Mouse (Mus musculus): Measurements from ENCODE around the gene Rrn3.
"Not testable (repeated sequence)": the region's sequence is repeated elsewhere in the genome, so short reads cannot be mapped to it uniquely, and the experiment has no call there.

The Rrn3 gene

DNA sequence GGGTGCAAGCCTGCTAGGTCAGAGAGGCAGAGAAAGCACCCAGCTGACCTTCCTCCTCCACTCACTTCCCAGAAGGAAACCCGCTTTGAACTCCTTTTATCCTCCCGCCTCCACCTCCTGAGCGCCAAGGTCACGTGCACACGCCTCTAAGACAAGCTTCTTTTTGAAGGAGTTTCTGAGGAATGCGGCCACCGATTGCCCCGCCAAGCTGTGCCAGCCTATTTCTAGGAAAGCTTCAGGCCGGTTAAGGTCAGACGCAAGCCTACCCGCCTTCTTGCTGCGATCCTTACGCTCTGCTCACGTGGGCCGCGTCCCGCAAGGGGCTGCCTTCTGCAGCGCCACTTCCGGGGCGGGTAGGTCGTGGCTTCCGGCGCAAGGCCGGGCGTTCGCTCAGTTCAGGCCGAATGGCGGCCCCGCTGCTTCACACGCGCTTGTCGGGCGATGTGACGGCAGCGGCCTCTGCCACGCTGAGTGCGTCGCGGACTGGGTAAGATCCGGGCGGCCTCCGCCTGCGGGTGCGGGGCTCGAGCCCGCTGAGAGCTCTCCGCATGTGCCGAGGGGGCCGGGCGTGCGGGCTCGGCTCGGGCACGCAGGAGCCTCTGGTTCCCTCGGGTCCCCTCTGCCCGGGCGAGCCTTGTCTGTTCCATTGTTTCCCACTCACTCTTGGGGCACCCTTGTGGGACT lies at the start of gene Rrn3:
Gene Rrn3, plus strand, starts transcription at position 356 of the 684 bp plus-strand sequence.
- TF ChIP-seq CTCF (conservative IDR thresholded peaks at IDR 0.05; ENCODE audit: low read length): no peak
- no peak for TF ChIP-seq POU5F1 (IDR thresholded peaks at IDR 0.05; ENCODE audit: borderline replicate concordance, low read length)
- no peak for TF ChIP-seq NANOG (IDR thresholded peaks at IDR 0.05; ENCODE audit: borderline replicate concordance, low read length)
- peaks cover 37% of the 10 kb centered on the region for H3K9me3 ChIP-seq (ENCODE audit: low read length)
- H3K4me3 ChIP-seq (replicated peaks; ENCODE audit: low read length): peak within 1 kb of the TSS; percentile 98
- H3K36me3 ChIP-seq (ENCODE audit: insufficient read depth, low read length): peaks cover 51% of the 10 kb centered on the region
- H3K27me3 ChIP-seq (ENCODE audit: insufficient read depth, low read length): no peaks in the 10 kb centered on the region
- peaks cover 41% of the 10 kb centered on the region for H3K4me1 ChIP-seq (replicated peaks; ENCODE audit: low read depth, low read length)

DNA sequence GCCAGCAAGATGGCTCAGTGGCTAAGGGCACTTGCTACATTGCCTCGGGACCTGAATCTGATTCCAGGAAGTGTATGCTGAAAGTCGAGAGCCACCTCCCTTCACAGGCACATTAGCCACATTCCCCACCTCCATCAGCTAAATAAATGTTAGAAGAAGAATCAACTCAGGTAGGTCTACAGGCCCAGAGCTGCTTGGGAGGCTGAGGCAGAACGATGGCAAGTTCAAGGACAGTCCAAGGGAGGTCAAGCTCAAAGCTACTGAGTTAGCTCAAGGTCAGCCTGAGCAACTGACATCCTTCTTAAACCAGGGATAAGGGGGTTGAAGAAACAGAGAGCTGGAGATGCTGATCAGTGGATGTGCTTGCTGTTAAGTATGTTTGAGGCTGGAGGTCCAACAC lies 47.7 kb upstream of the Rrn3 start:
- no peak for TF ChIP-seq CTCF (conservative IDR thresholded peaks at IDR 0.05; ENCODE audit: low read length)
- no peak for TF ChIP-seq NANOG (IDR thresholded peaks at IDR 0.05; ENCODE audit: borderline replicate concordance, low read length)
- TF ChIP-seq POU5F1 (IDR thresholded peaks at IDR 0.05; ENCODE audit: borderline replicate concordance, low read length): no peak
- peaks cover 89% of the 10 kb centered on the region for H3K4me1 ChIP-seq (replicated peaks; ENCODE audit: low read depth, low read length)
- no peaks in the 10 kb centered on the region for H3K9me3 ChIP-seq (ENCODE audit: low read length)
- H3K27me3 ChIP-seq (ENCODE audit: insufficient read depth, low read length): no peaks in the 10 kb centered on the region
- H3K4me3 ChIP-seq (replicated peaks; ENCODE audit: low read length): no peak overlapping the region
- H3K36me3 ChIP-seq (ENCODE audit: insufficient read depth, low read length): 0 out of 2 replicates have a peak, but pooled peaks cover 3% of the 10 kb centered on the region

DNA sequence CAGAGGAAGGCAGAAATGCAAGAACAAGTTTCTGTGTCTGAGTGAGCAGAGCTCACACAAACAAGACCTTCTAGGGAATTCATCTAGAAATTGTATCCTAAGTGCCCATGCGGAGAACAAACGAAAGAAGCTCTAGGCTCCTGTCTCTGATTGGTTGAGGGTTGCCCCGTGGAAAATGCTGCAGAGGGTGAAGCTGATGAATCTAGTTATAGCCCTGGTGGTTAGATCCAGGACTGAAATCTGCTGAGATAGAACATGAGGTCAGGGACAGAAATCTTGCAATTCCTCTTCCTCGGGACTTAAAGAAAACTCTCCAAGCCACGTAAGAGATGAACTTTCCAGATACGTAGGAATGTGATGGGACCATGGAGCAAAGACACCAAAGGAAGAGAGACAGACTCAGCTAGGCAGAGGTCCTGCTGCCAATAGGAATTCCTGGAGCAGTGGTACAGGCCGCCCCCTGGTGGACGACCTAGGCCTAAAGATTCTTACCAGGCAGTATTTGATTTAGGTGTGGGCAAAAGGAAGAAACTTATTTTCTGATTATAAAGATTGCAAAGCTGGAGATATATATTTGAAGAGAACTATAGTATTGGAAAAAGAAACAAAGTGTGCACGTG lies 46.9 kb upstream of the Rrn3 start:
- no peak for TF ChIP-seq NANOG (IDR thresholded peaks at IDR 0.05; ENCODE audit: borderline replicate concordance, low read length)
- TF ChIP-seq CTCF (conservative IDR thresholded peaks at IDR 0.05; ENCODE audit: low read length): peak; percentile 92
- no peaks in the 10 kb centered on the region for H3K9me3 ChIP-seq (ENCODE audit: low read length)
- peaks cover 89% of the 10 kb centered on the region for H3K4me1 ChIP-seq (replicated peaks; ENCODE audit: low read depth, low read length)
- H3K4me3 ChIP-seq (replicated peaks; ENCODE audit: low read length): no peak overlapping the region
- H3K27me3 ChIP-seq (ENCODE audit: insufficient read depth, low read length): no peaks in the 10 kb centered on the region
- no peaks in the 10 kb centered on the region for H3K36me3 ChIP-seq (ENCODE audit: insufficient read depth, low read length)

GRCm38 (mm10) chr16:13735977-13736376 lies 44.5 kb upstream of the Rrn3 start:
- H3K36me3 ChIP-seq (ENCODE audit: insufficient read depth, low read length): no peaks in the 10 kb centered on the region
- peaks cover 87% of the 10 kb centered on the region for H3K4me1 ChIP-seq (replicated peaks; ENCODE audit: low read depth, low read length)
- peak overlapping the region; percentile 20; the same call in 1 of the 2 replicates for H3K4me3 ChIP-seq (replicated peaks; ENCODE audit: low read length)
- H3K27me3 ChIP-seq (ENCODE audit: insufficient read depth, low read length): no peaks in the 10 kb centered on the region
- TF ChIP-seq POU5F1 (IDR thresholded peaks at IDR 0.05; ENCODE audit: borderline replicate concordance, low read length) (no peak), CTCF (conservative IDR thresholded peaks at IDR 0.05; ENCODE audit: low read length) (no peak), NANOG (IDR thresholded peaks at IDR 0.05; ENCODE audit: borderline replicate concordance, low read length) (no peak)
- H3K9me3 ChIP-seq (ENCODE audit: low read length): no peaks in the 10 kb centered on the region

GRCm38 (mm10) chr16:13739044-13739443 lies 41.5 kb upstream of the Rrn3 start:
- H3K9me3 ChIP-seq (ENCODE audit: low read length); H3K27me3 ChIP-seq (ENCODE audit: insufficient read depth, low read length); H3K36me3 ChIP-seq (ENCODE audit: insufficient read depth, low read length); H3K4me3 ChIP-seq (replicated peaks; ENCODE audit: low read length): not testable (repeated sequence)
- H3K4me1 ChIP-seq (replicated peaks; ENCODE audit: low read depth, low read length): peaks cover 88% of the 10 kb centered on the region

- Histone ChIP-seq H3K9me3 (ENCODE audit: low read length) (no peaks in the 10 kb centered on the region), H3K27me3 (ENCODE audit: insufficient read depth, low read length) (no peaks in the 10 kb centered on the region), H3K4me3 (replicated peaks; ENCODE audit: low read length) (no peak overlapping the region), H3K36me3 (ENCODE audit: insufficient read depth, low read length) (no peaks in the 10 kb centered on the region), H3K4me1 (replicated peaks; ENCODE audit: low read depth, low read length) (peaks cover 93% of the 10 kb centered on the region)
- TF ChIP-seq CTCF (conservative IDR thresholded peaks at IDR 0.05; ENCODE audit: low read length) (no peak), NANOG (IDR thresholded peaks at IDR 0.05; ENCODE audit: borderline replicate concordance, low read length) (no peak), POU5F1 (IDR thresholded peaks at IDR 0.05; ENCODE audit: borderline replicate concordance, low read length) (no peak)
Measured at GRCm38 (mm10) chr16:13740844-13741243, 39.7 kb upstream of the Rrn3 start.

DNA sequence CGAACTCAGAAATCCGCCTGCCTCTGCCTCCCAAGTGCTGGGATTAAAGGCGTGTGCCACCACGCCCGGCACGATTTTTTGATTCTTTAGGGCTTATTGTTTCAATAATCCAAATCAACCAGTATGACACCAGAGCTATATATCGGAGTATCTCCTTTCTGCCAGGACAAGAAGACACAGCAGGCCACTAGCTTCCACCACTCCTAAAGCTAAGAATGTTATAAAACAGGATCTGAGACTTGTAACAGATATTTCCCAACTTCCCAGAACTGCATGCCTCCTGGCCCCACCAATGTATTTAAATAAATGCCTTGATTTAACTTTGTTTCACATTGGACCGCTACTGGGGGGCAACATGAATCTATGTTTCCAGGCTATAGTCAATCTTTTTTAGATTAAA lies 32.8 kb upstream of the Rrn3 start:
- peaks cover 5% of the 10 kb centered on the region; the same call in 1 of the 2 replicates for H3K36me3 ChIP-seq (ENCODE audit: insufficient read depth, low read length)
- no peaks in the 10 kb centered on the region for H3K27me3 ChIP-seq (ENCODE audit: insufficient read depth, low read length)
- peaks cover 13% of the 10 kb centered on the region for H3K9me3 ChIP-seq (ENCODE audit: low read length)
- H3K4me1 ChIP-seq (replicated peaks; ENCODE audit: low read depth, low read length): peaks cover 64% of the 10 kb centered on the region
- H3K4me3 ChIP-seq (replicated peaks; ENCODE audit: low read length): no peak overlapping the region
- no peak for TF ChIP-seq POU5F1 (IDR thresholded peaks at IDR 0.05; ENCODE audit: borderline replicate concordance, low read length)
- TF ChIP-seq NANOG (IDR thresholded peaks at IDR 0.05; ENCODE audit: borderline replicate concordance, low read length): no peak
- no peak for TF ChIP-seq CTCF (conservative IDR thresholded peaks at IDR 0.05; ENCODE audit: low read length)

GRCm38 (mm10) chr16:13748124-13748523 lies 32.4 kb upstream of the Rrn3 start:
- H3K36me3 ChIP-seq (ENCODE audit: insufficient read depth, low read length): peaks cover 5% of the 10 kb centered on the region; the same call in 1 of the 2 replicates
- H3K4me3 ChIP-seq (replicated peaks; ENCODE audit: low read length): peak overlapping the region; percentile 14; the same call in 1 of the 2 replicates
- peaks cover 15% of the 10 kb centered on the region for H3K9me3 ChIP-seq (ENCODE audit: low read length)
- peaks cover 62% of the 10 kb centered on the region for H3K4me1 ChIP-seq (replicated peaks; ENCODE audit: low read depth, low read length)
- peak; percentile 83; the same call in 1 of the 2 replicates for TF ChIP-seq POU5F1 (IDR thresholded peaks at IDR 0.05; ENCODE audit: borderline replicate concordance, low read length)
- peak; percentile 69; the same call in 1 of the 2 replicates for TF ChIP-seq NANOG (IDR thresholded peaks at IDR 0.05; ENCODE audit: borderline replicate concordance, low read length)
- TF ChIP-seq CTCF (conservative IDR thresholded peaks at IDR 0.05; ENCODE audit: low read length): no peak
- no peaks in the 10 kb centered on the region for H3K27me3 ChIP-seq (ENCODE audit: insufficient read depth, low read length)

Measured in E14TG2a.4 (cell line).